Comparison of ENCODE assay signal across 9 mouse cellular contexts in genomic region chr2:17644282-17645262, GRCm38 (mm10).
A peak's percentile ranks its signal among the peaks of the same experiment; 100 is the strongest.
DNase-seq lines count a peak whose midpoint lies in the region; ATAC-seq and TF ChIP-seq lines count a peak whose summit lies in the region.
"Had no signal": no experiment of that assay in that cellular context is flagged by ENCODE, and none has a peak within 500 bp of the region (broad histone marks: within the 10 kb centered on the region; RNA-seq: fewer than 3 reads in every experiment).

No protein-coding gene starts in this region.

- TF ChIP-seq EP300 in ES-Bruce4 (IDR thresholded peaks at IDR 0.05; ENCODE audit: insufficient read depth, low read depth, low read length): no peak
- no peak for TF ChIP-seq EP300 in heart, postnatal 0 days (IDR thresholded peaks at IDR 0.05; ENCODE audit: low read depth)

- H3K36me3 ChIP-seq in ES-Bruce4 (ENCODE audit: control insufficient read depth, insufficient read depth, low read length, poor library complexity, severe bottlenecking): no peaks in the 10 kb centered on the region
- no peaks in the 10 kb centered on the region for H3K36me3 ChIP-seq in heart, postnatal 0 days (replicated peaks; ENCODE audit: control insufficient read depth, insufficient read depth, low read length)
- H3K36me3 ChIP-seq: limb, embryonic 15.5 days had no signal

- DNase-seq in adrenal gland, adult 2 months: peak; percentile 64
- peak; percentile 77 for DNase-seq in embryo, embryonic 11 days
- peak; percentile 42 for DNase-seq in heart, postnatal 0 days (ENCODE audit: low spot score)
- peak; percentile 77 to 80 for DNase-seq in kidney, postnatal 4 days
- DNase-seq in lung, postnatal 14 days: peak; percentile 72
- DNase-seq in right cerebral cortex, adult 2 months (ENCODE audit: low spot score in 2 of 2): peak; percentile 71 to 78

- TF ChIP-seq POLR2A in ES-Bruce4 (IDR thresholded peaks at IDR 0.05; ENCODE audit: insufficient read depth, low read length): no peak

- H3K4me2 ChIP-seq in heart, postnatal 0 days (ENCODE audit: low read depth, low read length): no peak overlapping the region
- H3K4me2 ChIP-seq: limb, embryonic 15.5 days had no signal

- no peak overlapping the region for H3K27ac ChIP-seq in ES-Bruce4 (ENCODE audit: insufficient read depth, low read length)
- H3K27ac ChIP-seq in heart, postnatal 0 days (ENCODE audit: low read depth): no peak overlapping the region
- H3K27ac ChIP-seq: limb, embryonic 15.5 days had no signal

- peak; percentile 70 for TF ChIP-seq CTCF in ES-Bruce4 (IDR thresholded peaks at IDR 0.05; ENCODE audit: low read depth, low read length)
- TF ChIP-seq CTCF in heart, postnatal 0 days (IDR thresholded peaks at IDR 0.05; ENCODE audit: low read depth): peak; percentile 78

- H3K4me3 ChIP-seq in ES-Bruce4 (ENCODE audit: low read depth, low read length): no peak overlapping the region
- H3K4me3 ChIP-seq in heart, postnatal 0 days (ENCODE audit: low read depth, low read length): no peak overlapping the region
- H3K4me3 ChIP-seq: limb, embryonic 15.5 days had no signal

- no peak for ATAC-seq in heart, postnatal 0 days (ENCODE audit: insufficient read depth, low read depth)
- ATAC-seq in megakaryocyte, adult 5-6 weeks (ENCODE audit: poor library complexity, severe bottlenecking): no peak

- no peaks in the 10 kb centered on the region for H3K4me1 ChIP-seq in ES-Bruce4 (ENCODE audit: control insufficient read depth, insufficient read depth, low read length)
- H3K4me1 ChIP-seq in heart, postnatal 0 days (ENCODE audit: control insufficient read depth, insufficient read depth): no peaks in the 10 kb centered on the region

- WGBS in heart, postnatal 0 days: 35% methylated on average over 3 of the region's 3 CpGs

- H3K27me3 ChIP-seq in ES-Bruce4 (ENCODE audit: control insufficient read depth, insufficient read depth, low read length, poor library complexity, severe bottlenecking): no peaks in the 10 kb centered on the region
- no peaks in the 10 kb centered on the region for H3K27me3 ChIP-seq in heart, postnatal 0 days (ENCODE audit: control insufficient read depth, insufficient read depth, low read length)

- H3K9ac ChIP-seq in ES-Bruce4 (ENCODE audit: low read depth, poor library complexity, severe bottlenecking): no peak overlapping the region
- H3K9ac ChIP-seq in heart, postnatal 0 days (replicated peaks; ENCODE audit: low read depth, low read length): no peak overlapping the region
- H3K9ac ChIP-seq: limb, embryonic 15.5 days had no signal

- H3K9me3 ChIP-seq in ES-Bruce4 (replicated peaks; ENCODE audit: control insufficient read depth, insufficient read depth, low read length, poor library complexity, severe bottlenecking): no peaks in the 10 kb centered on the region
- no peaks in the 10 kb centered on the region for H3K9me3 ChIP-seq in heart, postnatal 0 days (replicated peaks; ENCODE audit: control insufficient read depth, low read length)
- H3K9me3 ChIP-seq: limb, embryonic 15.5 days had no signal
